In genomic region chr5:122903165-122903564, GRCm38 (mm10) we compare ENCODE assay signal across 13 mouse cellular contexts.
"Had no signal": no experiment of that assay in that cellular context is flagged by ENCODE, and none has a peak within 500 bp of the region (broad histone marks: within the 10 kb centered on the region; RNA-seq: fewer than 3 reads in every experiment).

No protein-coding gene starts in this region.

- ATAC-seq: intestine, postnatal 0 days; lung, postnatal 0 days; midbrain, embryonic 16.5 days had no signal

- H3K9me3 ChIP-seq: limb, embryonic 10.5 days; megakaryocyte, embryonic 14.5 days; midbrain, embryonic 12.5 days; neural tube, embryonic 13.5 days had no signal

- H3K4me3 ChIP-seq: limb, embryonic 10.5 days; megakaryocyte, embryonic 14.5 days; midbrain, embryonic 12.5 days; neural tube, embryonic 13.5 days had no signal

- H3K27ac ChIP-seq: limb, embryonic 10.5 days; midbrain, embryonic 12.5 days; neural tube, embryonic 13.5 days had no signal

- H3K4me2 ChIP-seq: midbrain, embryonic 12.5 days; neural tube, embryonic 13.5 days had no signal

- DNase-seq: kidney, adult 8-10 months; kidney, postnatal 36 days; layer of hippocampus, adult 9-11 months; lung, adult 2 months; lung, postnatal 4 days; right cerebral cortex, postnatal 14 days had no signal

- H3K27me3 ChIP-seq: megakaryocyte, embryonic 14.5 days; midbrain, embryonic 12.5 days; neural tube, embryonic 13.5 days had no signal

- H3K36me3 ChIP-seq: midbrain, embryonic 12.5 days; neural tube, embryonic 13.5 days had no signal

- H3K9ac ChIP-seq: midbrain, embryonic 12.5 days; neural tube, embryonic 13.5 days had no signal
